Mouse (Mus musculus): Measurements from ENCODE around the gene Arhgef15. TPM values are rescaled to one million over a fixed set of nuclear protein-coding genes. Genes with fewer than 3 reads are reported as not detected.

Gene Arhgef15
- total and polyA plus RNA-seq, 3 experiments = 0.22 TPM; not detected in 2

DNA sequence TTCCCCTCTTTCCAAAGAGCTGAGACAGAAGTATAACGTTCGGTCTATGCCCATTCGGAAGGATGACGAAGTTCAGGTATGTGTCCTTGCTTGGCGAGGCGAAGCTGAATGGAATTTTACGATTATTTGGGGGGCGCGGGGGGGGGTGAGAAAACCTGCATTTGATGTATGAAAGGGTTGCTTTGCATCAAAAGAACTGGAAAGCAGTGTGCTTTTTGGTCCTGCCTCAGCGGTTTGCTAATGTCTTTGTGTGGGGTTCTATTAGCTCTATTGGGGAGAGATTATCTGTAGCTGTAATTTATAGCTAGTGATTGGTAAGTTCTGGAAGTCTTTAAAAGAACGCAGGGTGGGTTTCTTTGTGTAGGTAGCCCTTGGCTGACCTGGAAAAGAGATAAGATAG is 54.9 kb downstream of the Arhgef15 start:
- no peak; the same call in 1 of the 2 replicates for TF ChIP-seq POLR2AphosphoS5 (IDR thresholded peaks at IDR 0.05; ENCODE audit: insufficient replicate concordance, low read depth, low read length)
- no peak for TF ChIP-seq GATA2 (IDR thresholded peaks at IDR 0.05; ENCODE audit: borderline replicate concordance, low read depth, low read length)
- no peak for TF ChIP-seq GATA1 (IDR thresholded peaks at IDR 0.05; ENCODE audit: borderline replicate concordance, low read length)
- TF ChIP-seq TAL1 (conservative IDR thresholded peaks at IDR 0.05; ENCODE audit: low read depth, low read length) = no peak
- no peak for TF ChIP-seq CTCF (IDR thresholded peaks at IDR 0.05; ENCODE audit: low read depth, low read length)
- H3K36me3 ChIP-seq (replicated peaks) = peaks cover 50% of the 10 kb centered on the region
- peak overlapping the region; percentile 92 for H3K4me3 ChIP-seq (ENCODE audit: low read depth, low read length)
- peaks cover 5% of the 10 kb centered on the region; the same call in 1 of the 2 replicates for H3K27me3 ChIP-seq (ENCODE audit: insufficient read depth, low read length)
- H3K4me1 ChIP-seq (ENCODE audit: insufficient read depth, low read depth, low read length) = peaks cover 63% of the 10 kb centered on the region
- ATAC-seq (ENCODE audit: extremely low read depth, insufficient number of reproducible peaks, low FRiP score, poor library complexity, severe bottlenecking) (no peak), DNase-seq (ENCODE audit: low spot score) (no peak)
- no peaks in the 10 kb centered on the region for H3K9me3 ChIP-seq (replicated peaks)

DNA sequence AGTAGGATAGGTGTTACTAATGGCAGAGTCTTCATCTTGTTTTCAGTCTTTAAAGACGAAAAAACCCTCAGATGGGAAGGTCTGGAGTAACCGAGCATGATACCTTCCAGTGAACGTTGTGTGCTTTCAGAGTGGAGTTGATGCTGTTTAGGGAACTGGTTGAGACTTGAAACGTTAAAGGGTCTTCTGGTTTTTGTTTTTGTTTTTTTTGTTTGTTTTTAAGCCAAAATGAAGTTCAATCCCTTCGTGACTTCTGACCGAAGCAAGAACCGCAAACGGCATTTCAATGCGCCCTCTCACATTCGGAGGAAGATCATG is 55.3 kb downstream of the Arhgef15 start:
- DNase-seq (ENCODE audit: low spot score) (no peak), ATAC-seq (ENCODE audit: extremely low read depth, insufficient number of reproducible peaks, low FRiP score, poor library complexity, severe bottlenecking) (no peak)
- Histone ChIP-seq H3K4me3 (ENCODE audit: low read depth, low read length) (peak overlapping the region; percentile 92), H3K9me3 (replicated peaks) (no peaks in the 10 kb centered on the region), H3K36me3 (replicated peaks) (peaks cover 47% of the 10 kb centered on the region), H3K4me1 (ENCODE audit: insufficient read depth, low read depth, low read length) (peaks cover 62% of the 10 kb centered on the region), H3K27me3 (ENCODE audit: insufficient read depth, low read length) (peaks cover 5% of the 10 kb centered on the region; the same call in 1 of the 2 replicates)
- TF ChIP-seq GATA2 (IDR thresholded peaks at IDR 0.05; ENCODE audit: borderline replicate concordance, low read depth, low read length) = no peak
- no peak; the same call in 1 of the 2 replicates for TF ChIP-seq POLR2AphosphoS5 (IDR thresholded peaks at IDR 0.05; ENCODE audit: insufficient replicate concordance, low read depth, low read length)
- no peak for TF ChIP-seq CTCF (IDR thresholded peaks at IDR 0.05; ENCODE audit: low read depth, low read length)
- no peak for TF ChIP-seq GATA1 (IDR thresholded peaks at IDR 0.05; ENCODE audit: borderline replicate concordance, low read length)
- no peak for TF ChIP-seq TAL1 (conservative IDR thresholded peaks at IDR 0.05; ENCODE audit: low read depth, low read length)

- H3K36me3 ChIP-seq (replicated peaks) = peaks cover 43% of the 10 kb centered on the region
- DNase-seq (ENCODE audit: low spot score) (peak; percentile 86), ATAC-seq (ENCODE audit: extremely low read depth, insufficient number of reproducible peaks, low FRiP score, poor library complexity, severe bottlenecking) (peak; percentile 71)
- peaks cover 5% of the 10 kb centered on the region; the same call in 1 of the 2 replicates for H3K27me3 ChIP-seq (ENCODE audit: insufficient read depth, low read length)
- H3K4me1 ChIP-seq (ENCODE audit: insufficient read depth, low read depth, low read length) = peaks cover 65% of the 10 kb centered on the region
- H3K4me3 ChIP-seq (ENCODE audit: low read depth, low read length) = peak within 1 kb of the TSS; percentile 92
- H3K9me3 ChIP-seq (replicated peaks) = no peaks in the 10 kb centered on the region
- TF ChIP-seq POLR2AphosphoS5 (IDR thresholded peaks at IDR 0.05; ENCODE audit: insufficient replicate concordance, low read depth, low read length) (no peak), GATA2 (IDR thresholded peaks at IDR 0.05; ENCODE audit: borderline replicate concordance, low read depth, low read length) (no peak), TAL1 (conservative IDR thresholded peaks at IDR 0.05; ENCODE audit: low read depth, low read length) (no peak), GATA1 (IDR thresholded peaks at IDR 0.05; ENCODE audit: borderline replicate concordance, low read length) (no peak), CTCF (IDR thresholded peaks at IDR 0.05; ENCODE audit: low read depth, low read length) (peak; percentile 94)
Observed at GRCm38 (mm10) chr11:68901351-68902046, 55.8 kb downstream of the Arhgef15 start, which contains the start of gene Rpl26. TSS of gene Rpl26 (plus strand) at chr11:68901583.

- no peak for ATAC-seq (ENCODE audit: extremely low read depth, insufficient number of reproducible peaks, low FRiP score, poor library complexity, severe bottlenecking)
- H3K36me3 ChIP-seq (replicated peaks) = peaks cover 35% of the 10 kb centered on the region
Observed at GRCm38 (mm10) chr11:68900519-68901350, 56.5 kb downstream of the Arhgef15 start.

DNA sequence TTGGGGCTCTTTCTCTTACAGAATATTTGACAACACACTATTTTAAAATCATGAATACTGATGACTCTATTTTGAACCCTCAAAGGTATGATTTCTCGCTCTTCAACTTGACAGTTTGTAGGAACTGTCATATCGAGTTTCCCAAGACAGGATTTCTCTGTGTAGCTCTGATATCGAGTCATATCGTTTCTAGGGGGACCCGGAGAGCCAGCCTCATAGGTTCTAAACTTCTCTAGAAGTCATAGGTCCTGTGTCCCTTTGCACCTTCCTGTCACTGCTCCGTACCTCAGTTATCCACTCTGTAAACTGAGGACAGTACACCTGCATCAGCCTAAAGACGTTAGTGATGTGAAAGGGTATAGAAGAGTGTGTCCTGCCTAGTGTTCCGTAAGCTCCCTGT is 57.5 kb downstream of the Arhgef15 start:
- Histone ChIP-seq H3K36me3 (replicated peaks) (peaks cover 26% of the 10 kb centered on the region), H3K27me3 (ENCODE audit: insufficient read depth, low read length) (peaks cover 5% of the 10 kb centered on the region; the same call in 1 of the 2 replicates), H3K4me3 (ENCODE audit: low read depth, low read length) (no peak overlapping the region), H3K4me1 (ENCODE audit: insufficient read depth, low read depth, low read length) (peaks cover 56% of the 10 kb centered on the region), H3K9me3 (replicated peaks) (no peaks in the 10 kb centered on the region)
- DNase-seq (ENCODE audit: low spot score) = no peak
- TF ChIP-seq GATA1 (IDR thresholded peaks at IDR 0.05; ENCODE audit: borderline replicate concordance, low read length) = no peak
- no peak for ATAC-seq (ENCODE audit: extremely low read depth, insufficient number of reproducible peaks, low FRiP score, poor library complexity, severe bottlenecking)

More at GRCm38 (mm10) chr11:68900519-68901350, 56.5 kb downstream of the Arhgef15 start:
- H3K4me3 ChIP-seq (ENCODE audit: low read depth, low read length) = peak overlapping the region; percentile 92; the same call in 1 of the 2 replicates
- DNase-seq (ENCODE audit: low spot score) = no peak
- peaks cover 5% of the 10 kb centered on the region; the same call in 1 of the 2 replicates for H3K27me3 ChIP-seq (ENCODE audit: insufficient read depth, low read length)
- H3K4me1 ChIP-seq (ENCODE audit: insufficient read depth, low read depth, low read length) = peaks cover 62% of the 10 kb centered on the region
- TF ChIP-seq GATA2 (IDR thresholded peaks at IDR 0.05; ENCODE audit: borderline replicate concordance, low read depth, low read length) = no peak
- TF ChIP-seq POLR2AphosphoS5 (IDR thresholded peaks at IDR 0.05; ENCODE audit: insufficient replicate concordance, low read depth, low read length) = no peak
- TF ChIP-seq GATA1 (IDR thresholded peaks at IDR 0.05; ENCODE audit: borderline replicate concordance, low read length) = no peak
- no peak for TF ChIP-seq TAL1 (conservative IDR thresholded peaks at IDR 0.05; ENCODE audit: low read depth, low read length)
- no peak for TF ChIP-seq CTCF (IDR thresholded peaks at IDR 0.05; ENCODE audit: low read depth, low read length)
- H3K9me3 ChIP-seq (replicated peaks) = no peaks in the 10 kb centered on the region

- Histone ChIP-seq H3K27me3 (ENCODE audit: insufficient read depth, low read length) (peaks cover 5% of the 10 kb centered on the region; the same call in 1 of the 2 replicates), H3K36me3 (replicated peaks) (peaks cover 15% of the 10 kb centered on the region), H3K4me3 (ENCODE audit: low read depth, low read length) (no peak overlapping the region; the same call in 1 of the 2 replicates), H3K4me1 (ENCODE audit: insufficient read depth, low read depth, low read length) (peaks cover 46% of the 10 kb centered on the region), H3K9me3 (replicated peaks) (no peaks in the 10 kb centered on the region)
- ATAC-seq (ENCODE audit: extremely low read depth, insufficient number of reproducible peaks, low FRiP score, poor library complexity, severe bottlenecking) (0 out of 2 replicates have a peak, but pooled peaks have one; percentile 23), DNase-seq (ENCODE audit: low spot score) (no peak)
- TF ChIP-seq GATA1 (IDR thresholded peaks at IDR 0.05; ENCODE audit: borderline replicate concordance, low read length) = no peak
- TF ChIP-seq GATA2 (IDR thresholded peaks at IDR 0.05; ENCODE audit: borderline replicate concordance, low read depth, low read length) = no peak
- TF ChIP-seq CTCF (IDR thresholded peaks at IDR 0.05; ENCODE audit: low read depth, low read length) = no peak
- no peak for TF ChIP-seq TAL1 (conservative IDR thresholded peaks at IDR 0.05; ENCODE audit: low read depth, low read length)
Observed at GRCm38 (mm10) chr11:68898790-68899189, 58.5 kb downstream of the Arhgef15 start.
